Mouse (Mus musculus) limb, embryonic 13.5 days (tissue): ENCODE measurements around the gene Pam. TPM values are rescaled to one million over a fixed set of nuclear protein-coding genes. Genes with fewer than 3 reads are reported as not detected.

Source experiments
- ATAC-seq: fragments of 200-750 bp; cut with Nextera tagmentation; 2 replicates; pipeline ENCODE4 v1.8.0; 2017; ENCODE audit warnings: low read depth, moderate number of reproducible peaks, moderate TSS enrichment; ENCODE audit not compliant: low FRiP score
- H3K27ac ChIP-seq: fragments of 300-500 bp; sonication (generic); 2 replicates; pipeline ENCODE4 v1.5.1; 2015; ENCODE audit warnings: inconsistent platforms, mild to moderate bottlenecking, moderate library complexity
- H3K27me3 ChIP-seq: fragments of 300-500 bp; sonication (generic); 2 replicates; pipeline ENCODE4 v1.6.1; 2015; ENCODE audit warnings: mild to moderate bottlenecking, inconsistent platforms
- H3K36me3 ChIP-seq: fragments of 300-500 bp; sonication (generic); 2 replicates; pipeline ENCODE4 v1.6.1; 2015; ENCODE audit warnings: inconsistent platforms, mild to moderate bottlenecking, moderate library complexity
- H3K4me1 ChIP-seq: fragments of 300-500 bp; sonication (generic); 2 replicates; pipeline ENCODE4 v1.6.1; 2015; ENCODE audit warnings: inconsistent platforms
- H3K4me2 ChIP-seq: fragments of 300-500 bp; sonication (generic); replicated peaks from 2 replicates; pipeline ENCODE4 v1.6.1; 2015; ENCODE audit warnings: inconsistent platforms, mild to moderate bottlenecking, moderate library complexity
- H3K4me3 ChIP-seq: fragments of 300-500 bp; sonication (generic); 2 replicates; pipeline ENCODE4 v1.5.1; 2015; ENCODE audit warnings: moderate library complexity, mild to moderate bottlenecking, inconsistent platforms
- H3K9ac ChIP-seq: fragments of 300-500 bp; sonication (generic); 2 replicates; pipeline ENCODE4 v1.6.1; 2015; ENCODE audit warnings: mild to moderate bottlenecking, inconsistent platforms
- H3K9me3 ChIP-seq: fragments of 300-500 bp; sonication (generic); 2 replicates; pipeline ENCODE4 v1.6.1; 2016; ENCODE audit warnings: inconsistent platforms
- WGBS: fragments of 180-500 bp; shearing (Covaris S2); methylation state at CpG from one replicate; pipeline ENCODE4 v1.1.7; 2015; 5-methylcytosine and 5-hydroxymethylcytosine counted together
- polyA plus RNA-seq: library from polyadenylated mRNA; unstranded; fragments of >200 nt; fragmentation: Nextera tagmentation; extraction: Ambion mirVana; gene quantifications from 2 replicates; pipeline ENCODE4 v1.2.1, GENCODE M21; 2015

The Pam gene
- polyA plus RNA-seq, 1 experiment from 2014 or later, result 45.3 TPM

DNA sequence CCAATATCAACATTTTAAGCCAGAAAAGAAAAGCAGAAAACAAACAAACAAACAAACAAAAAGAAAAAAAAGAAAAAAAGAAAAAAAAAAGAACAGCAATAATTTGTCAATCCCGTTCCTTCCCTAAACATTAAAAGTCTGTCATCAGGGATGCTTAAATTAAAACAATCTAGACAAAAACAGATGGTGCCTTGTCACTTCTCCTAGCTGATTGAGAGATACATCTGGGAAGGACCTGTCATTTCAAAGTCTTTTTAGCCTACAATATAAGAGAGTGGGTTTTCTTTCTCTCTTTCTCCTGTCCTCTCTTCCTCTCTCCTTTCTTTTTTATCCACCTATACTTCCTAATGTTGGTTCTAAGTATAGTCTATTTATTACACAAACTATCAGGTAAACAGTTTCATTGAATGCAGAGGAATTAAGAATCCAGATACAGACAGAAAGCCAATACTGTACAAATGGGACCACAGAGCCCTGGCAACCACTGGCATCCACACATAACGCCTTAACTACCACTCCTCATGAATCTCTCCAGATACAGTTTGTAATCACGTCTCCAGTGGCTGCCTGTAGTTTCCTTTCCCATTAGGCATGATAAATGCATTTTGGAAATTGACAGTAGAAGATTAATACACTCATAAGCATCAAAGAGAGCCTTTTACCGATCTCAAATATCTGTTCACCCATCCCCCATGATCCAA lies 151.4 kb downstream of the Pam start:
- ATAC-seq, result no peak
- peaks cover 14% of the 10 kb centered on the region for H3K4me1 ChIP-seq
- 57% methylated on average over 4 of the region's 4 CpGs for WGBS
- H3K27ac ChIP-seq, result no peak overlapping the region
- H3K4me2 ChIP-seq, result no peak overlapping the region
- H3K4me3 ChIP-seq, result no peak overlapping the region
- H3K9ac ChIP-seq, result no peak overlapping the region
- H3K36me3 ChIP-seq, result no peaks in the 10 kb centered on the region
- H3K9me3 ChIP-seq, result no peaks in the 10 kb centered on the region
- no peaks in the 10 kb centered on the region for H3K27me3 ChIP-seq

DNA sequence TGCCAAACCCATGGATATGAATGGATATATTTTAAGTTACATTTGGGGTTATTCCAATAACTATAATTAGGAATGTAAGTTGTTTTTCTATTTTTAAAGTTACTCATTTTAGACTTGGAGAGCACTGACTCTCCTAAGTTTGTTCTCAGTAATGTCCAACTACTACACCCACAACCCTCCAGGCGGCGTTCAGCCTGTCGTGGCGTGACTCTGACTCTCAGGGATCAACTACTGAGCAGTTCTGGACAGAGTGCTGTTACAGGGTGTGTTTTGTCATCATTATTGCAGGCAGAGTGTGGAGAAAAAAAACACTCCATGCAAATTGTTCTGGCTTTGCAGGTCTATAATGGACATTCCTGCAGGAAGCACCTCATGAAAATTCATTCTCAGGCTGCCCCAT lies 152.0 kb downstream of the Pam start:
- peak; percentile 66; the same call in 1 of the 2 replicates for ATAC-seq
- no peaks in the 10 kb centered on the region for H3K36me3 ChIP-seq
- no peak overlapping the region for H3K9ac ChIP-seq
- no peak overlapping the region for H3K4me3 ChIP-seq
- H3K9me3 ChIP-seq, result no peaks in the 10 kb centered on the region
- no peak overlapping the region for H3K27ac ChIP-seq
- peaks cover 14% of the 10 kb centered on the region for H3K4me1 ChIP-seq
- no peak overlapping the region for H3K4me2 ChIP-seq
- no peaks in the 10 kb centered on the region for H3K27me3 ChIP-seq
- WGBS, result 38% methylated on average over 4 of the region's 4 CpGs

DNA sequence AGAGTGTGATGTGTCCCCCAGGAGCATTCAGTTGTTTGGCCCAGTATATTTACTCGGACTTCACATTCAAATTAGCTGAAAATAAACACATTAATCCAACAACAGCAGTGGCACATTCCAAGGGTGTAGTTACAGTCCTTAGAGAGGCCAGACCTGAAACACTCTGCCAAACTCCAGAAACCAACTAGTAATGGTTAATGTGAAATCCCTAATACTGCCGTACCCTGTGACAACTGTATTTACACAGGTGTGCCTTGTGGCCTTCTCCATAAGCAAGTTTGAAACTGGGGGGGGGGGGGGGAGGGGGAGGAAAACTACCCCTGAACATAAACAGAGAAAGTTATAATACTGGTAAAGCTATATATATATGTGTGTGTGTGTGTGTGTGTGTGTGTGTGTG lies 152.5 kb downstream of the Pam start:
- Histone ChIP-seq H3K9ac (no peak overlapping the region), H3K9me3 (no peaks in the 10 kb centered on the region), H3K4me2 (no peak overlapping the region), H3K27me3 (no peaks in the 10 kb centered on the region), H3K4me1 (peaks cover 14% of the 10 kb centered on the region), H3K27ac (no peak overlapping the region), H3K36me3 (no peaks in the 10 kb centered on the region), H3K4me3 (no peak overlapping the region)
- WGBS, result 51% methylated on average over 2 of the region's 2 CpGs
- peak; percentile 62; the same call in 1 of the 2 replicates for ATAC-seq

DNA sequence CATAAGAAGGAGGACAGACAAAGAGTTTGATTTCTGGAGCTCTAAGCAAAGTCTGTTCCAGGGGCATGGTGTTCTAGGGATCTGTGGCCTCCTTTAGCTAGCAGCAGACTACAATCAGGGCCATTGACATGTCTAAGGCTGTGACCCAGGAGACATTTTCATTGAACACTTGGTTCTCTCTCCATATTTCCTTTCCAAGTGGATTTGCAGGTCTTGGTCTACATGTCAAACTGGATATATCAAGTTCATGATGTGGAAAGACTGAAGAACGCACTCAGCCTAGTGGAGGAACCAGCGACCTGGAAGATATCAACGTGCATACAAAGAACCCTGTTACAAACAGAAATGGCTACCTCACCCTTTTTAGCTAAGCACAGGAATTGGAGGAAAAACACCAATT lies 156.9 kb downstream of the Pam start:
- 86% methylated on average over 3 of the region's 3 CpGs for WGBS
- Histone ChIP-seq H3K27me3 (no peaks in the 10 kb centered on the region), H3K4me1 (peaks cover 7% of the 10 kb centered on the region), H3K27ac (no peak overlapping the region), H3K9me3 (no peaks in the 10 kb centered on the region), H3K4me2 (no peak overlapping the region), H3K4me3 (no peak overlapping the region), H3K9ac (no peak overlapping the region), H3K36me3 (no peaks in the 10 kb centered on the region)
- no peak for ATAC-seq

DNA sequence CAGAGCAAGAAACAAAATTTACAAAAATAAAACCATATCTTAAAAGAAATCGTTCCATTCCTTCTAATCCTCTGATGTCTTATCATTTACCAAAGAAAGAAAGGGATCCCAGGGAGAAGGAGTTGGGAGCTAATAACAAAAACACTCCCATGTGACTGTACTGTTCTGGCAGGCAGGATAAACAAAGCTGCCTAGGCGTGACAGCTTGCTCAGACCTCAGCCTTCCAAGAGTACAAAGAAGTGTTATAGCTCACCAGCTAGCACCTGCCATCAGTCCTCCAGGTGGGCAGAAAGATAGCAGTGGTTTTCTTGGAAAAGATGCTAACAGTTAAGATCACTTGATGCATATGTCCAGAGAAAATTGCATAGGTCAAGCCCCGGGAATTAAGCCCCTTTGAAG lies 157.4 kb downstream of the Pam start:
- Histone ChIP-seq H3K9ac (no peak overlapping the region), H3K4me1 (0 out of 2 replicates have a peak, but pooled peaks cover 3% of the 10 kb centered on the region), H3K4me2 (no peak overlapping the region), H3K36me3 (no peaks in the 10 kb centered on the region), H3K9me3 (no peaks in the 10 kb centered on the region), H3K4me3 (no peak overlapping the region), H3K27ac (no peak overlapping the region), H3K27me3 (no peaks in the 10 kb centered on the region)
- ATAC-seq, result no peak
- WGBS, result 73% methylated on average over 3 of the region's 3 CpGs

DNA sequence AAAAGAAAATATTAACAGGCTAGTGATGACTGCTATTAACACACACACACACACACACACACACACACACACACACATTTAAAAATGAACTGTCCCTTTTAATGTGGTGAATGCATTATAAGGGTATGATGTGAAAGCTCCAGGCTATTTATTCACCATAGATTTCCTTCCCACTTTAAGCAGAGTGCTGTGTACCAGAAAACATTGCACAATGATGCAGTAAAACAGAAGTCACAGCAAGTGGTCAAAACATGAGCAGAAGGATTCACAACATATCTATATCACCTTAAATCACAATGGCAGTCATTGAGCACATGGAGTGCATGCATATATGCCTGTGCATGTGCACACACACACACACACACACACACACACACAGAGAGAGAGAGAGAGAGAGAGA lies 160.5 kb downstream of the Pam start:
- no peak for ATAC-seq
- Histone ChIP-seq H3K9me3 (no peaks in the 10 kb centered on the region), H3K4me1 (no peaks in the 10 kb centered on the region), H3K4me3 (no peak overlapping the region), H3K27me3 (no peaks in the 10 kb centered on the region), H3K4me2 (no peak overlapping the region), H3K9ac (no peak overlapping the region), H3K36me3 (no peaks in the 10 kb centered on the region), H3K27ac (no peak overlapping the region)

DNA sequence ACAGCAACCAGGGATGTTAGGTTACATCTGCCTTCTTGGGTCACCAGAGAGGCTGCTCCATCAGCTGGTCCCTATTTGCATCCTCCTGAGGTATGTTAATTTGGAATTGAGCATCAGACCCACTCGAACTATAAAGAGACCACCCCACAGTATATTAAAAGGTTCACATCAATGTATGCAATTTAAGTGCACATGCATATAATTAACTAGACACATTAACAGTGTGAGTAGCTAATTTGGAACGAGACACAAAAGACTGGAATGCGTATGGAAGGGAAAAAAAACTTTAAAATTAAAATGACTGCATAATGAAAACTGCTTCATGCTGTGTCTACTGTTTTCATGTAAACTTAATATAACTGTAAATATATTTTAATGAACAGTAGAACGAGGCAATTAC lies 164.2 kb downstream of the Pam start:
- H3K27me3 ChIP-seq, result no peaks in the 10 kb centered on the region
- H3K9ac ChIP-seq, result no peak overlapping the region
- ATAC-seq, result no peak
- H3K4me3 ChIP-seq, result no peak overlapping the region
- H3K27ac ChIP-seq, result no peak overlapping the region
- H3K36me3 ChIP-seq, result no peaks in the 10 kb centered on the region
- H3K9me3 ChIP-seq, result no peaks in the 10 kb centered on the region
- H3K4me1 ChIP-seq, result no peaks in the 10 kb centered on the region
- no peak overlapping the region for H3K4me2 ChIP-seq
- 43% methylated on average over 4 of the region's 4 CpGs for WGBS

DNA sequence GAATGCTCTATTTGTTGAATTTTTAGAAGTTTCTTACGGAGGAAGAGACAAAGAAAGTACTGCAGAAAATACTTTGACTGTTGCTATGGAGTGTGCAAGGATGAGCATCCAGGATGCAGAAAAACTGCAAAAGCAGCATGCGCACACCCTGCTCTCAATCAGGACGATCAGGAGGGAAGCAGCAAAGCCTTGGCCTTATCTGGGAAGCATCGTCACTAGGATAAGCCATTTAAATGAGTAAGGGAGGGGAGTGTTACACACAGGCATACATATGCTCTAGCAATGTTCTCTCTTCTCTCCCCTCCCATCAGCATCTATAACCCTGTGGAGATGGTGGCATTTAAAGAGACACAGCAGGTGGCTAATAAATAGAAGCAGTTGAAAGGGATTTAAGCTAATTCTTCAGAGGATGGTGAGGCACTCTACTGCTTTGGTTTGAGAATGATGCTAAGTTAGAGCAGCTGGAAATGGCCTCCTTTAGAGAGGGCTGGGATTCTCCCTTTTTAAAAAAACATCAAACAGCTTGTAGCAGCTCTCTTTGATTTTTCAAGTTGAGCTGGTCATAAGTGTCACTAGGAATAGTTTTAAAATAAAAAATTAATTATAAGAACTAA lies 165.9 kb downstream of the Pam start:
- no peak overlapping the region for H3K4me3 ChIP-seq
- 60% methylated on average over 4 of the region's 4 CpGs for WGBS
- H3K4me1 ChIP-seq, result no peaks in the 10 kb centered on the region
- no peaks in the 10 kb centered on the region for H3K27me3 ChIP-seq
- H3K36me3 ChIP-seq, result no peaks in the 10 kb centered on the region
- no peak overlapping the region for H3K27ac ChIP-seq
- no peaks in the 10 kb centered on the region for H3K9me3 ChIP-seq
- no peak overlapping the region for H3K9ac ChIP-seq
- H3K4me2 ChIP-seq, result no peak overlapping the region
- ATAC-seq, result no peak

DNA sequence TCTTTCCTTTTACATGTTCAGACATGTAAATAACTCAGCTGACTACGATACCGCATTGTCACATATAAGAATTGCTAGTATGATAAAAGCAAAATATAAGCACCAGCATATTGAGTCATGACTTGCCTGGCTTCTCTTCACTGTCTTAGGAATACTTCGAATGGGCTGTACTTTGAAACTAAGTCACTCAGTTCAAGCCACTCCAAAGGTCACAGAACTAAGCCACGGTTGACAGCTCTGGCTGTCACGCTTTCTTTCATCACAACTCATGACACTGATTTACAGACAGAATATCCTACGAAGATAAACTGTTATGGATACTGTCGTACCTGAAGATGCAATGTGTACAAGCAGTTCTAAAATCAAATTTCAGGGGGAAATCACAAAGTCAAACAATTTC lies 168.7 kb downstream of the Pam start:
- no peak overlapping the region for H3K4me3 ChIP-seq
- no peak overlapping the region for H3K9ac ChIP-seq
- no peaks in the 10 kb centered on the region for H3K27me3 ChIP-seq
- no peak overlapping the region for H3K27ac ChIP-seq
- H3K36me3 ChIP-seq, result no peaks in the 10 kb centered on the region
- no peak overlapping the region for H3K4me2 ChIP-seq
- no peak for ATAC-seq
- peaks cover 5% of the 10 kb centered on the region; the same call in 1 of the 2 replicates for H3K4me1 ChIP-seq
- no peaks in the 10 kb centered on the region for H3K9me3 ChIP-seq
- 85% methylated on average over 7 of the region's 7 CpGs for WGBS

DNA sequence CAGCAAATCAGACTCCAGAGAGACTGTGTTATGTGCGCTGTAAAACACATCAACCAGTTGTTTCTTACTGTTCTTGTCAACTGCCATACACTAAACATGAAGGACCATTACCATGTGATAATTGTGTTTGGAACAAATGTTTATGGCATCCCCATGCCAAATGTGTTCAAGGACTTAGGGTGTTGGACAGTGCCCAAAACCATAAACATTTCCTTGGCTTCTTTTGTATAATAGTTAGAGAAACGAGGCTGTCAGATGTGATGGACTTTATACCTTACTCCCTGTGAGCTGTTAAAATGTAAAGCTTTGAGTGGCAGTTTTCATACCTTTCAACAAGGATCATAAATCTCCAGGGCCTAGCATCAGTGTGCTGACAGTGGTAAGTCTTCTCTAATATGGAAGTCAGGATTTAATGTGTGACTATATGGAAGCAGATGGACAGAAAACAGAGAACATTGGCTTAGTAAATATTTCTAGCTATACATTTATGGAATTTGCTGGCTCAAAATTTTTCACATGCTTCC lies 169.4 kb downstream of the Pam start:
- Histone ChIP-seq H3K27ac (no peak overlapping the region), H3K4me2 (no peak overlapping the region), H3K9ac (no peak overlapping the region), H3K4me1 (peaks cover 5% of the 10 kb centered on the region; the same call in 1 of the 2 replicates), H3K4me3 (no peak overlapping the region), H3K9me3 (no peaks in the 10 kb centered on the region), H3K36me3 (no peaks in the 10 kb centered on the region), H3K27me3 (no peaks in the 10 kb centered on the region)
- peak; percentile 32; the same call in 1 of the 2 replicates for ATAC-seq
- 53% methylated on average over 2 of the region's 2 CpGs for whole genome bisulfite sequencing

DNA sequence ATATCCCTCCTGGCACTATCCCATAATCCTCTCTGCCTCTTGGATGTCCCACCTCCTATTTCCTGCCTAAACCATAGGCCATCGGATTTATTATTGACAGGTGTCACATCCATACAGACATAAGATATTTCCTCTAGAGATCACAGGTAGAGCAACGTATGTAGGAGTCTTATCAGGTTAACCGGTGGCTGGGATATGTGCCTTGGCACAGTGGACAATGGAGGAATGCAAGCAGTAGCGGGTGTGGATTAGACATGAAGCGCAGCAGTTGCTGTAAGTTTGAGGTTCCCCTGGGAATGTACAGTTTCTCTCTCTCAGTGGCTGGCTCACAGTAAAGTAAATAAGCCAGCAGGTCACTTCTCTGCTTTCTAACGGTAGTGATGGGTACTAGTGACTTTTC lies 173.1 kb downstream of the Pam start:
- ATAC-seq, result no peak
- Histone ChIP-seq H3K36me3 (no peaks in the 10 kb centered on the region), H3K4me2 (no peak overlapping the region), H3K9me3 (no peaks in the 10 kb centered on the region), H3K27me3 (no peaks in the 10 kb centered on the region), H3K27ac (no peak overlapping the region), H3K4me1 (peaks cover 5% of the 10 kb centered on the region; the same call in 1 of the 2 replicates), H3K9ac (no peak overlapping the region), H3K4me3 (no peak overlapping the region)
- WGBS, result 81% methylated on average over 6 of the region's 6 CpGs

DNA sequence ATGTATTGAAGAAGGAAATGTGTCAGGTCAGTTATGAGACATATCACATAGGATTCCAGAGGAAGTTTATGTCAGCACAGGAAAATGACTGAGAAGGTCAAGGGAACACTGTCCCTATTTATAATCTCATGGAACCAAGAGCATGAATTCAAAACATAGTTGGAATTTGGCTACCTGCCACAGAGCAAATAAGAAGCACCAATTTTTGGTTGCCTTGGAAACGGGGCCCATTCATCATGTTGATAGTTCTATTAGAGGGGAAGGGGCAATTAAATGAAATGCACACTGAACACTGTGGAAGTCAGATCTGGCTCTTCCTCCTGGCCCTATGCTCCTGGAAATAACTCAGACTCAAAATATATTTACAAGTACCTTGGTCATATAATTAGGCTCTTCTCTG lies 173.6 kb downstream of the Pam start:
- no peak overlapping the region for H3K27ac ChIP-seq
- H3K36me3 ChIP-seq, result no peaks in the 10 kb centered on the region
- peaks cover 5% of the 10 kb centered on the region; the same call in 1 of the 2 replicates for H3K4me1 ChIP-seq
- WGBS, result 79% methylated on average over 1 of the region's 1 CpGs
- H3K4me2 ChIP-seq, result no peak overlapping the region
- H3K4me3 ChIP-seq, result no peak overlapping the region
- no peaks in the 10 kb centered on the region for H3K27me3 ChIP-seq
- ATAC-seq, result no peak
- H3K9me3 ChIP-seq, result no peaks in the 10 kb centered on the region
- no peak overlapping the region for H3K9ac ChIP-seq
